Mouse (Mus musculus): ENCODE measurements around the gene Kcnj15. TPM values are rescaled to one million over a fixed set of nuclear protein-coding genes. Genes with fewer than 3 reads are reported as not detected.
A peak's percentile ranks its signal among the peaks of the same experiment; 100 is the strongest.

Kcnj15 gene
- polyA plus RNA-seq (2015; fragmentation: Nextera tagmentation; extraction: Ambion mirVana), result 3.1 and 3.3 TPM in 2 replicates

DNA sequence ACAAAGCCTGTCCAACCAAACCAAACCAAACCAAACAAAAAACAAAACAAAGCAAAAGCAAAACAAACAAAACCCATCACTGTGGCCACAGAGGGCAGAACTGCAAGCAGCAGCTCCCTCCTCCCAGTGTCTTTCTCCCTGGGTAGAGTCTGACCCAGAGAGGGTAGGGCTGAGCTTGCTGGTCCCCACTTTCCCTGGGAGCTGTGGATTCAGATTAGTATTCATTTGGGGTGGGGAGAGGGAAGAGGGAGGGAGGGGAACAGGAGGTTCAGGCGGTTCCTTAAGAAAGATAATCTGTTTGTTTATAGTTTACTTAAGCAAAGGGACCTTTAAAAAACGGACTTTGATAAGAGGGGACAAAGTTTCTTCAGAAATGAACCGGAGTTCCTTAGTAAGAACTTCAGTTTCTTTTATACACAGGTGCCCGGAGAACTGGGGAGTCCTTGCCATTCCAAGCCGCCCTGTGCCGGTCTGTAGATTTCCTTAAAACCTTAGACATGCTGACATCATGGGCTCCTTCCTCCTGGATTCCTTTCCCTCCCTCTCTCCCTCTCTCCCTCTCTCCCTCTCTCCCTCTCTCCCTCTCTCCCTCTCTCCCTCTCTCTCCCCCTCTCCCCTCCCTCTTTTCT is at the start of gene Kcnj15:
TSS of gene Kcnj15 (plus strand) at position 293 of the 629 bp plus-strand sequence.
- Histone ChIP-seq H3K27me3 (ENCODE audit: control insufficient read depth, insufficient read depth, low read length) (peaks cover 4% of the 10 kb centered on the region; the same call in 1 of the 2 replicates), H3K4me1 (ENCODE audit: control insufficient read depth, insufficient read depth, low read length) (no peaks in the 10 kb centered on the region), H3K36me3 (ENCODE audit: control insufficient read depth, insufficient read depth) (no peaks in the 10 kb centered on the region), H3K27ac (ENCODE audit: low read length) (no peak within 1 kb of the TSS; the same call in 1 of the 2 replicates), H3K9me3 (replicated peaks; ENCODE audit: control insufficient read depth, low read length) (no peaks in the 10 kb centered on the region), H3K4me3 (ENCODE audit: low read length) (no peak within 1 kb of the TSS), H3K9ac (ENCODE audit: low read length) (no peak within 1 kb of the TSS), H3K4me2 (ENCODE audit: low read depth, low read length) (no peak within 1 kb of the TSS)
- ATAC-seq (replicated peaks; ENCODE audit: extremely low read depth, insufficient read depth, low FRiP score), result no peak
- 22% methylated on average over 6 of the region's 6 CpGs for WGBS

DNA sequence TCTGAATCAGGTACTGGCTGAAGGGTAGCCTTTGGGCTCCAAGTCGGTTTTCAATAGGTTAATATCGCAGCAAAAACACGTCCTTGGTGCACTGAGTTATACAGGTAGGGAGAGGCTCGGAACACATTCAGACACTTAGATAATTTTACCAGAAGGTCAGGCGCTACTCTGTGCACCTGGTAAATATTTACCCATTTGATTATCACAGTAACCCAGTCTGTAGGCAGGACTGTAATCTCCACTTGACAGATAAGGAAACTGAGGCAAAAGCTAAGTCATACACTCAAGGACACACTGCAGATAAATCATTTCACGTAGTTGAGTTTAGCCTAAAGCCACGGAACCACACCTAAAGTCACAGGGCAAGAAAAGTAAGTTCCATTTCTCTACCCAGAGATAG is 49.1 kb upstream of the Kcnj15 start:
- Histone ChIP-seq H3K9me3 (replicated peaks; ENCODE audit: control insufficient read depth, low read length) (no peaks in the 10 kb centered on the region), H3K27me3 (ENCODE audit: control insufficient read depth, insufficient read depth, low read length) (no peaks in the 10 kb centered on the region), H3K4me3 (ENCODE audit: low read length) (no peak overlapping the region), H3K4me1 (ENCODE audit: control insufficient read depth, insufficient read depth, low read length) (no peaks in the 10 kb centered on the region), H3K36me3 (ENCODE audit: control insufficient read depth, insufficient read depth) (no peaks in the 10 kb centered on the region), H3K9ac (ENCODE audit: low read length) (no peak overlapping the region), H3K4me2 (ENCODE audit: low read depth, low read length) (no peak overlapping the region), H3K27ac (ENCODE audit: low read length) (no peak overlapping the region)
- no peak for ATAC-seq (replicated peaks; ENCODE audit: extremely low read depth, insufficient read depth, low FRiP score)
- 74% methylated on average over 7 of the region's 7 CpGs for WGBS

DNA sequence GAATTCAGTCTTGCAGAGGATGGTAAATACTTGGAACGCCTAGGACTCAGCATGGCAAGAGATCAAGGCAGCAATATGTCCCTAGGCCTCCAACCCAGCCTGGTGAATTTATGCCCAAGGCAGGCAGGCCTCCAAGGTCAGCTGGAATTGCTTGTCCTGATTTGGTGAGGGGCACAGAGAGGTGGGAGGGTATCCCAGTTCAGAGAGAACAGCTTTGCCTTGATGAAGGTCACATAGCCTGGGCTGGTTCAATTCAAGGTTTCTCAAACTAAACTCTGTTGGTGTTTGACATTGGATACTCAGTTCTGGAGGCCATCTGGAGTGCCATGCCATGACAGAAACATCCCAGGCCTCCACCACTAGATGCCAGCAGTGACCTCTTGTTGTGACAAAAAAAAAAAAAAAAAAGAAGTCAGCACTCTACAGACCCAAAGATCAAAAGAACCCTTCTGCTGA is 48.3 kb upstream of the Kcnj15 start:
- no peak; the same call in 1 of the 2 replicates for ATAC-seq (replicated peaks; ENCODE audit: extremely low read depth, insufficient read depth, low FRiP score)
- no peak overlapping the region for H3K4me2 ChIP-seq (ENCODE audit: low read depth, low read length)
- H3K4me1 ChIP-seq (ENCODE audit: control insufficient read depth, insufficient read depth, low read length), result no peaks in the 10 kb centered on the region
- no peaks in the 10 kb centered on the region for H3K9me3 ChIP-seq (replicated peaks; ENCODE audit: control insufficient read depth, low read length)
- H3K36me3 ChIP-seq (ENCODE audit: control insufficient read depth, insufficient read depth), result no peaks in the 10 kb centered on the region
- no peak overlapping the region for H3K9ac ChIP-seq (ENCODE audit: low read length)
- H3K4me3 ChIP-seq (ENCODE audit: low read length), result no peak overlapping the region
- whole genome bisulfite sequencing, result 41% methylated on average over 1 of the region's 1 CpGs
- no peaks in the 10 kb centered on the region for H3K27me3 ChIP-seq (ENCODE audit: control insufficient read depth, insufficient read depth, low read length)
- H3K27ac ChIP-seq (ENCODE audit: low read length), result no peak overlapping the region

DNA sequence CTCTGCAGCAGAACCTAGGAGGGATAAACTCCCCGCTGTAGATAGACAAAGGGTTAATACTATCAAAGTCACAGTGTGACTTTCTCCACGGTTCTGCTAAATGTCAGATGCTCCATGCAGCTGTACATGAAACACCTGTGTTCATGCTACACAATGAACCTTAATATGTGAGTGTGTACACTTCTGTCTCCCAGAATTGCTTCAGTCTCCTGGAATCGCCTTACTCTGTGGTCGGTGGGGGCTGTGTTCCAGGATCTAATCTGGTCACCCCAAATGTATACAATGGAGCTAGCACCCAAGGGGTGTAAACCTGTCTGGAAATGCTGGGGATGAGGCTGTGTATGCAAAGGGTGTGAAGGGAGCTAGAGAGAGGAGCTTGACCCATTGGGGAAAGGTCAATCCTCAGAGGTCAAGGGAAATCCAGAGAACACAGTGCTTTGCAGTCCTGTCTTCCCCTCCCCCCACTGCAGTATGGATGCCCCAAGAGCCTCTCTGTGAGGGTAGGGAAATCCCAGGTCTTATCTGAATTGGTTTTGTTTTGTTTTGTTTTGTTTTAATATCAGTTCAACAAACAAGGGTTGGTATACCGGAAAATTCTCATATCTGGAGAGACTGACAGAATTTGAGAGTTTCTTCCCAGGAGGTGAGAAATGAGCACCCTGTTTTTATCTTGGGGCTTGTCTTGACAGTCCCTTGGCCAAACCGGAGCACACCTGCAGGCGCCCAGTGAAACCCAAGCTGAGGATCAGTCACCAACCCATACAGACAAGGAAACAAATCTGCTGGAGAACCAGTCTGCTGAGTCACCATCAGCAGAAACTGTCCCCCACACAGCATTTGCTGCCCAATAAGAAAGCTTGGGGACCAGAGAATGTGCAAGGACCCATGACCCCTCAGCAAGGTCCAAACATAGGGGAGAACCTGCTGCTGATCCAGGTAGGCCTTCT is 42.8 kb upstream of the Kcnj15 start:
- Histone ChIP-seq H3K36me3 (ENCODE audit: control insufficient read depth, insufficient read depth) (no peaks in the 10 kb centered on the region), H3K4me3 (ENCODE audit: low read length) (no peak overlapping the region), H3K27ac (ENCODE audit: low read length) (no peak overlapping the region), H3K9me3 (replicated peaks; ENCODE audit: control insufficient read depth, low read length) (no peaks in the 10 kb centered on the region), H3K27me3 (ENCODE audit: control insufficient read depth, insufficient read depth, low read length) (no peaks in the 10 kb centered on the region), H3K4me2 (ENCODE audit: low read depth, low read length) (no peak overlapping the region), H3K4me1 (ENCODE audit: control insufficient read depth, insufficient read depth, low read length) (no peaks in the 10 kb centered on the region), H3K9ac (ENCODE audit: low read length) (no peak overlapping the region)
- peak; percentile 37; the same call in 1 of the 2 replicates for ATAC-seq (replicated peaks; ENCODE audit: extremely low read depth, insufficient read depth, low FRiP score)
- 63% methylated on average over 7 of the region's 7 CpGs for WGBS

DNA sequence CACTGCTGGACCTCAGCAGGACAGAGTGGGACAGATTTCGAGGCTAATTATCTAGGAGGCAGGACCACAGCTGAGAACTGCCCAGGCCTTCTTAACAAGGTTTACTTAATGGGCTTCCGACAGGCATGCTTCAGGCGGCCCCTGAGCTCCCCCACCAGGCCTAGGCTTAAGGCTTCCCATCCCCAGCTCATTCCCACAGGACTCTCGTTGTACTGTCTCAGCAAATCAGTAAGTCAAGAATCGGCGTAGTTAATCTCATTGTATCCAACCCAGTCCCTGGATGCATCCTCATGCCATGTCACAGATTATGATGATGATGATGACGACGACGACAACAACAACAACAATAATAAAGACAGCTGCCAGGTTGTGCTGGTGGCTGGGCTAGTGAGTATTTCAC is 41.6 kb upstream of the Kcnj15 start:
- Histone ChIP-seq H3K9ac (ENCODE audit: low read length) (no peak overlapping the region), H3K4me2 (ENCODE audit: low read depth, low read length) (no peak overlapping the region), H3K27me3 (ENCODE audit: control insufficient read depth, insufficient read depth, low read length) (no peaks in the 10 kb centered on the region), H3K4me3 (ENCODE audit: low read length) (no peak overlapping the region), H3K27ac (ENCODE audit: low read length) (no peak overlapping the region), H3K36me3 (ENCODE audit: control insufficient read depth, insufficient read depth) (no peaks in the 10 kb centered on the region), H3K4me1 (ENCODE audit: control insufficient read depth, insufficient read depth, low read length) (no peaks in the 10 kb centered on the region), H3K9me3 (replicated peaks; ENCODE audit: control insufficient read depth, low read length) (no peaks in the 10 kb centered on the region)
- 79% methylated on average over 9 of the region's 9 CpGs for WGBS
- no peak for ATAC-seq (replicated peaks; ENCODE audit: extremely low read depth, insufficient read depth, low FRiP score)

DNA sequence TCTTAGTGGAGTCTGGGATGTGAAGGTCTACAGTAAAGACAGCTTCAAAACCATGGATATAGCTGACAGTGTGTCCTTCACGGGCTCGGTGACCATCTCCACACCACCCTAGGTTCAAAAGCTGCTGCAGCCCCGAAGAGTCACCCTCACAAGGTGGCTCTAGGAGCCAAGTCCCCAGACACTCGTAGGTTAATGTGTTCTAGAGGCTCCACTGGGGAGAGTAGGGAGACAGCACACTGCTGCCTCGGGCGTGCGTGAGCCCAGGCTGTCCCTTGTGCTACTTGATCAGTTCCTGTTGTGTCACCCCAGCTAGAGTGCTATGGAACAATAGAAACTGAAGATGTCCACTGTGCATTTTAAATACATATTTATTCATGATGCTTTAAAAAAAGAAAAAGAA is 41.0 kb upstream of the Kcnj15 start:
- 89% methylated on average over 7 of the region's 7 CpGs for WGBS
- Histone ChIP-seq H3K36me3 (ENCODE audit: control insufficient read depth, insufficient read depth) (no peaks in the 10 kb centered on the region), H3K4me1 (ENCODE audit: control insufficient read depth, insufficient read depth, low read length) (no peaks in the 10 kb centered on the region), H3K9me3 (replicated peaks; ENCODE audit: control insufficient read depth, low read length) (no peaks in the 10 kb centered on the region), H3K27me3 (ENCODE audit: control insufficient read depth, insufficient read depth, low read length) (no peaks in the 10 kb centered on the region), H3K9ac (ENCODE audit: low read length) (no peak overlapping the region), H3K4me3 (ENCODE audit: low read length) (no peak overlapping the region), H3K27ac (ENCODE audit: low read length) (no peak overlapping the region), H3K4me2 (ENCODE audit: low read depth, low read length) (no peak overlapping the region)
- no peak for ATAC-seq (replicated peaks; ENCODE audit: extremely low read depth, insufficient read depth, low FRiP score)

DNA sequence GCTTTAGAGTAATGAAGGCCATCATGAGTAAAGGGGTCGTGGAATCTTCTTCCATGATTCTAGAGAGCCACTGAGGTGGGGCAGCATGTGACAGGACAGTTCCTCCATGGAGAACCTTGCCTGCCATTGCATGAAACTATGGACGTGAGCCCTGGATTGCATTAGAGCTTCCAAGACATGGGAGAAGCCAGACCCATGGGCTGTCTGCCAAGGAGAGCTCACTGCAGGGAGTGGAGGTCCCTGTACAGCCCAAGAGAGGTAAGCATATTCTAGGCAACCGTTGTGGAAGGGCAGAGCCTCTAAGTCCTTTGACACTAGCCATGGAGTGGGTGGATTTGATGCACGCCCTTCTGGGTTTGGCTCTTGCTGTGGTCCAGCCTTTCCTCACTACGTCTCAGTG is 40.5 kb upstream of the Kcnj15 start:
- WGBS, result 68% methylated on average over 5 of the region's 5 CpGs
- Histone ChIP-seq H3K27ac (ENCODE audit: low read length) (no peak overlapping the region), H3K4me1 (ENCODE audit: control insufficient read depth, insufficient read depth, low read length) (no peaks in the 10 kb centered on the region), H3K27me3 (ENCODE audit: control insufficient read depth, insufficient read depth, low read length) (no peaks in the 10 kb centered on the region), H3K4me2 (ENCODE audit: low read depth, low read length) (no peak overlapping the region), H3K4me3 (ENCODE audit: low read length) (no peak overlapping the region), H3K9me3 (replicated peaks; ENCODE audit: control insufficient read depth, low read length) (no peaks in the 10 kb centered on the region), H3K9ac (ENCODE audit: low read length) (no peak overlapping the region), H3K36me3 (ENCODE audit: control insufficient read depth, insufficient read depth) (no peaks in the 10 kb centered on the region)
- ATAC-seq (replicated peaks; ENCODE audit: extremely low read depth, insufficient read depth, low FRiP score), result no peak

DNA sequence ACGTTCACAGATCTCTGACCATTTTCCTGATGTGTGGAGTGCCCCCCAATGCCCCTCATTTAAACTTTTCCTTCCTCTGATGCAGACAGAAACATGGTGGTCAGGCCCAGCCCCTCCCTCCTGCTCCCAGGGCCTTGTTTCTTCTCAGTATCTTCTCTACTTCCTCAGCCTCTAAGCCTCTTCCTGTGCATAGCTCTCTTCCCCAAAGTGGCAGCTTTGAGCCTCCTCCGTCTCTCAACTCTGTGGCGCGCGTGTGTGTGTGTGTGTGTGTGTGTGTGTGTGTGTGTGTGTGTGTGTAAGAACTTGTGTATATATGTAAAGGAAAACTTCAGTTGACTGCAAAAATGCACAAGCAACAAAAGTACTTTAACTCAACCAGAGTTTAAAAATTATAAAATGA is 38.6 kb upstream of the Kcnj15 start:
- Histone ChIP-seq H3K27me3 (ENCODE audit: control insufficient read depth, insufficient read depth, low read length) (no peaks in the 10 kb centered on the region), H3K4me2 (ENCODE audit: low read depth, low read length) (no peak overlapping the region), H3K9me3 (replicated peaks; ENCODE audit: control insufficient read depth, low read length) (no peaks in the 10 kb centered on the region), H3K36me3 (ENCODE audit: control insufficient read depth, insufficient read depth) (no peaks in the 10 kb centered on the region), H3K27ac (ENCODE audit: low read length) (no peak overlapping the region), H3K4me3 (ENCODE audit: low read length) (no peak overlapping the region), H3K4me1 (ENCODE audit: control insufficient read depth, insufficient read depth, low read length) (no peaks in the 10 kb centered on the region), H3K9ac (ENCODE audit: low read length) (no peak overlapping the region)
- no peak for ATAC-seq (replicated peaks; ENCODE audit: extremely low read depth, insufficient read depth, low FRiP score)
- 57% methylated on average over 5 of the region's 5 CpGs for WGBS

DNA sequence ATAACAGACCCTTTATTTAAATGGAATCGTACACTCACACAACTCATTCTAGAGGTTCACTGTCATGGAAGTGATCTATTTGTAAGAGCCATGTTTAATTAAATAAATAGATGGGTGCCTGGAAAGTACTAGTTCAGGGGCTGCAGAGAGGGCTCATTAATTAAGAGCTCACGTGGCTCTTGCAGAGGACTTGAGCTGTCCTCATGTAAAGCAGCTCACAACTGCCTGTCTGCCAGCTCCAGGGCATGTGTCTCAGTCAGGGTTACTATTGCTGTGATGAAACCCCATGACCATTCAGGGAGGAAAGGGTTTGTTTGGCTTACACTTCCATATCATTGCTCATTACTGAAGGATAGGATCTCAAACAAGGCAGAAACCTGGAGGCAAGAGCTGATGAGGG is 37.9 kb upstream of the Kcnj15 start:
- Histone ChIP-seq H3K27me3 (ENCODE audit: control insufficient read depth, insufficient read depth, low read length) (no peaks in the 10 kb centered on the region), H3K36me3 (ENCODE audit: control insufficient read depth, insufficient read depth) (no peaks in the 10 kb centered on the region), H3K27ac (ENCODE audit: low read length) (no peak overlapping the region), H3K4me2 (ENCODE audit: low read depth, low read length) (no peak overlapping the region), H3K9ac (ENCODE audit: low read length) (no peak overlapping the region), H3K4me3 (ENCODE audit: low read length) (no peak overlapping the region), H3K9me3 (replicated peaks; ENCODE audit: control insufficient read depth, low read length) (no peaks in the 10 kb centered on the region), H3K4me1 (ENCODE audit: control insufficient read depth, insufficient read depth, low read length) (no peaks in the 10 kb centered on the region)
- ATAC-seq (replicated peaks; ENCODE audit: extremely low read depth, insufficient read depth, low FRiP score), result no peak
- 76% methylated on average over 2 of the region's 2 CpGs for WGBS

All from heart, embryonic 16.5 days (tissue).